Mouse (Mus musculus): Measurements from ENCODE around the gene Aldh1b1. TPM values are rescaled to one million over a fixed set of nuclear protein-coding genes. Genes with fewer than 3 reads are reported as not detected.

Aldh1b1 gene
- total RNA-seq (2021), result under 1 TPM; 0.50 to 0.64 TPM
- long read RNA-seq, experiment 1, result 0 reads
- long read RNA-seq, experiment 2, result 0 reads

DNA sequence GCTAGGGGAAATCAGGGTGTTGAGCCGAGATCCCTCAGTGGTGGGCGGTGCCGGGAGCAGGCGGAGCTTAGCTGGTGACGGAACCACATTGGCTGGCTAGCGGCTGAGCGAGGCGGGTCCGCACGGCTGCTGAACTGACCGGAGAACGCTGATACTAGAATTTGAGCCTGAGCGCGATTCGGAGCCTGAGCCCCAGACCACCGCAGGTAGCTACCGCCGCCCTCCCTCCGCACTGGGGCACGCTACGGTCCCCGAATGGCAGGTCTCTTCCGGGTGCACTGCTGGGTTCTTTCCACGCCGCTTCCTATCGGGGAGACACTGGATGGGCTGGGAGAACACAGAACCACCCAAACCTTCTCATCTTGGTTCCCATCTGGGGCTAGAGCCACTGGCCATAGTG, at the start of gene Aldh1b1:
TSS of gene Aldh1b1 (plus strand) at position 59 of the 400 bp plus-strand sequence.
- peak; percentile 48 for DNase-seq (ENCODE audit: low spot score)

DNA sequence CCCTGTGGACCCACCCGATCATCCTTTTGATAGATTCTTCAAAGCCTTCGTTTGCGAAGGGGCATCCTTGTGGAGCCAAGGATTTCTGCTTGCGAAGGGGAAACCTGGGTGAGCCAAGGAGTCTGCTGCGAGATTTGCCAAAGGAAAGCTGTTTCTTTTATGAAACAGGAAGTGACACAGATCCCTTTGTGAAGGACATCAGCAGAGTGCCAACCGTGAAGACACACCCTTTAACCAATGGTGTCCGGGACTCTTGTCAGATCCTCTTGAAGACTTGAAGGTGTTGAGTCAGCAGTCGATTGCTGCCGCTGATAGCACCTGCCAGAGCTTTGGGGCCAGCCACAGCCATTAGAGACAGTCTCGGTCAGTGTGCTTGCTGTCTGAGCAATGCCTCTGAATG, 49.4 kb upstream of the Aldh1b1 start:
- no peak for DNase-seq (ENCODE audit: low spot score)

DNA sequence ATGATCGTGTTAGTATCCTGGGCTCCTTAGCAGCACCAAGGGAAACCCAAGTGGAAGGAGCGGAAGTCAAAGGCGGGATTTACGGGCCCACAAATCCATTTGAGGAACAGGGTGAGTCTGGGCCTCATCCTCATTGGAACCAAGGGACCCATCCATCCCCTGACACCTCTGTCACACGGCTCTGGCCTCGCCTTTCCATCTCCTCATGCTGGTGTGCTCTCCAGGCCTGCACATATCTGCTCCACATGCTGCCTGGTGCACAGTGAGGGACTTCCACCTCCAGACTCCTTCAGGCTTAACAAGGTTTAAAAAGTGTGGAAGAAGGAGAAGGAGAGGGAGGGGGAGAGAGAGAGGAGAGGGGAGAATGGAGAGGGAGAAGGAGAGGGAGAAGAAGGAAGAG, 48.3 kb upstream of the Aldh1b1 start:
- no peak for DNase-seq (ENCODE audit: low spot score)

DNA sequence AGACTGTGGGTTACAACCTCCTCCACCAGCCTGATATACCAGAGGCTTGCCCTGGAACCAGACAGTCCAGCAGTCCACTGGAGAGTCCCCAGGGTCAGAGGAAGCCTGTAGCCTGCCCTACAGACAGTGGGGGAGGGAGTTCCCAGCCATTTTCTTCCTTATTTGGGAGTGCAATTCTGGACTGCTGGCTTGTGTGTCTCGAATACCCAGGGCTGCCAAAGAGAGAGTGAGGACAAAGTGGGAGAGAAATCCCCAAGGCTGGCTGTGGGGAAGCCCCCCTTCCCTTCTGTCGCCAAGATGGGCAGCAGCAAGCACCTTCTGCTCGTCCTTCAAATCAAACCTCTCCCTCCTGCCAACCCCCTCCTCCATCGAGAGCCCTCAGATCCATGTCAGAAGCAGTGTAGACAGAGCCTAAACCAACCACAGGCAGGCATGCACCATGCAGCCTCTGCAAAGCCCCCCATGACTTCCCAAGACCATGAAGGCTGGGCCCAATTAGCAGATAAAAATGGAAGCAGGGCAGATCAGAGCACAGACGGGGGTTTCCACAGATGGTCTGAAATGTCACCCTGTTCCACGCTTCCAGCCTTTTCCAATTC, 45.5 kb upstream of the Aldh1b1 start:
- DNase-seq (ENCODE audit: low spot score), result no peak

DNA sequence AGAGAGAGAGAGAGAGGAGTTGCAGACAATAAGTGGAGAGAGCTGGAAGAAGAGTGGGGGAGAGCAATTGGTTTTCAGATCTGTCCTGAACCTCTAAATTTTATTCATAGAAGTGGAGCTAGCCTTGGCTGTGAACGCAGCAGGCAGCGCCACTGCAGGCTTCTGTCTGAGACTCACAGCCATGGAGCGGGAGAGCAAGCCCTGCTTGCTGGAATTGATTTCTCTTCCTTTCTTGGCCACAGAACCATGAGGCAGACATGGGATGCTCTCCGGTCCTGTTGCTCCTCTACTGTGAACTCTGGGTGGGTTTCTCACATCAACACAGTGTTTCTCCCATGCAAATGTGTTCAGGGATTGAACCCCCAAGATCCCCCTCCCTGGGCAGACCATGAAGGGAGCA, 44.7 kb upstream of the Aldh1b1 start:
- DNase-seq (ENCODE audit: low spot score), result no peak

DNA sequence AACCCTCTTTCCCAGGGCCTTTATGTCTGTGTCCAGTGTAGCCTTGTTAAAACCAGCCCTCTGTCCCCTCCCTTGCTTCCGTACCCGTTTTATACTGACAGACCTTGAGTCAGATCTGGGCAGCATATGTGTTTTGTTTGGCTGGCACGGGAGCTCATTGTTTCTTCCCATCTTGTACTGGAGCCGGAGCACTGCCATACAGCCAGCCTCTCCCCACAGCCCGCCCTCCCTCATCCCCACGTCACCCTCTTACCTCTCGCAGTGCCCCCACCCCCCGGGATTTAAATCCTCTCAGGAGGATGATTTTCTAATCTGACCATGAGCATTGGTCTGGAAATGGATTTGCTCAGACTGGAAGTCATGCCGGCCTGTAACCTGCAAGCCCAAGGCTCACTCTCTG, 43.7 kb upstream of the Aldh1b1 start:
- DNase-seq (ENCODE audit: low spot score), result no peak

DNA sequence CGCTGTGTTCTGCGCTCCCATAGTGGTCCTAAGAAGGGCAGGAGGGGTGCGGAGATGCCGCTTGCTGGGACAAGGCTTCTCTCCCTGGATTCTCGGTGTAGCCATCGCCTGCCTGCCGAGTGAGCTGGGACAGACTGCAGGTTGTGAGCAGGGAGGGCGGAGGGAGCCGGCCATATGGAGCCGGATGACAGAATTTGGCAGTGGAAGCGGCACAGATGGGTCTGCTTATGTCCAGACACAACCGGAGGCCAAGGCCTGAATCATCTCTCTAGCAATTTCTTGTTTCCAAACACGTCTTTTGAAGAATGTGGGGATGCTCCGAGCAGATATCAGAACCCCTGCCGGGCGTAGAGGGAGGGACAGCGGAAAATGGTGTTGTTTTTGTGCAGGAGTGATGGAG, 42.9 kb upstream of the Aldh1b1 start:
- no peak for DNase-seq (ENCODE audit: low spot score)

DNA sequence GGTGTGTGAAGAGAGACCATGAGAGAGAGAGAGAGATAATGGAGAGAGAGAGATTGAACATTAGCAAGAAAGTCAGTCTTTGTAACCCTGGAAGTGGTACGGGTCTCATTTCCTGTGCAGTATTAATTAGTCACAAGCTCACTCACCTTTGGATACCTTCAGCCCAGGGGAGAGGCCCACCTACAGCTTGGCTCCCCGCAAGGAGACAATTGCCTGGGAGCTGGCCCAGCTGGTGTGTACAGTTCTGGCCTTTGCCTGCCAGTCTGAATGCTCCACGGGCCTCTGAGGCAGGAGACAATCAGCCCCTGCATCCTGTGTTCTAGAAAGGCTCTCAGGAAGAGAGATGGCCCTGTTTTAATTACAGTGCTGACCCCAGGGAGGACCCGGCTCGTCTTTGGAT, 40.9 kb upstream of the Aldh1b1 start:
- no peak for DNase-seq (ENCODE audit: low spot score)

DNA sequence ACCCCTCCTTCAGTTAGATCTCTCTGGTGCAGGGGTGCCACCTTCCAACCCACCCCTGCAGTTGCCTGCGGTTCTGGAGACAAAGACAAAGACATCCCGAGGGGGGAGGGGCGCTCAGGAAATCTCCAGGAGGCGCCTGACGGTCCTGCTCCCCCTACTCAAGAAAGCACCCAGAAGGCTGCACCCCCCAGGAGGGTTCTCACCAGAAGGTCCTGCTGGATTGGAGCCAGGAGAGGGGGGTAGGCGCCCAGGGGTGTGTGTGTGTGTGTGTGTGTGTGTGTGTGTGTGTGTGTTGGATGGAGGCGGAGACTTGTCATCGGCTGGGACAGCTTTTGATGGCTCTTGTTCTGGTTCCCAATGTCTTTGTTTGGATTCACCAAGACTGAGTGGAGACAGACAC, 39.4 kb upstream of the Aldh1b1 start:
- no peak for DNase-seq (ENCODE audit: low spot score)

DNA sequence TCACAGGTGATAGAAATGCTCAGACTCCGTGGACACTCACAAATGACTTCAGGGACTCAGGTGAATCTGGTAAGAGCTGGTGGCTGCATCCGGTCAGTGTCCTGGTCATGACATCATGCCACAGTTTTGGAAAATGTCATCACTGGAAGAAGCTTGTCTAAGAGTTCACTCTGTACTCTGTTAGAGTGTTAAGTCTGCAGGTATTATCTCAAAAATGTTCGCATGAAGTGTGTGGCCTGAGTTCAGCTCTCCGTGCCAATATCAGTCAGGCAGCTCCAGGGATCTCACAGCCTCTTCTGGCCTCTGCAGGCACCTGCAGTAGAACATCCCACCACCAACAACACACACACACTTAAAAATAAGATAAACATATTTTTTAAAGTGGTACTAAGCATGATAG, 36.2 kb upstream of the Aldh1b1 start:
- no peak for DNase-seq (ENCODE audit: low spot score)

DNA sequence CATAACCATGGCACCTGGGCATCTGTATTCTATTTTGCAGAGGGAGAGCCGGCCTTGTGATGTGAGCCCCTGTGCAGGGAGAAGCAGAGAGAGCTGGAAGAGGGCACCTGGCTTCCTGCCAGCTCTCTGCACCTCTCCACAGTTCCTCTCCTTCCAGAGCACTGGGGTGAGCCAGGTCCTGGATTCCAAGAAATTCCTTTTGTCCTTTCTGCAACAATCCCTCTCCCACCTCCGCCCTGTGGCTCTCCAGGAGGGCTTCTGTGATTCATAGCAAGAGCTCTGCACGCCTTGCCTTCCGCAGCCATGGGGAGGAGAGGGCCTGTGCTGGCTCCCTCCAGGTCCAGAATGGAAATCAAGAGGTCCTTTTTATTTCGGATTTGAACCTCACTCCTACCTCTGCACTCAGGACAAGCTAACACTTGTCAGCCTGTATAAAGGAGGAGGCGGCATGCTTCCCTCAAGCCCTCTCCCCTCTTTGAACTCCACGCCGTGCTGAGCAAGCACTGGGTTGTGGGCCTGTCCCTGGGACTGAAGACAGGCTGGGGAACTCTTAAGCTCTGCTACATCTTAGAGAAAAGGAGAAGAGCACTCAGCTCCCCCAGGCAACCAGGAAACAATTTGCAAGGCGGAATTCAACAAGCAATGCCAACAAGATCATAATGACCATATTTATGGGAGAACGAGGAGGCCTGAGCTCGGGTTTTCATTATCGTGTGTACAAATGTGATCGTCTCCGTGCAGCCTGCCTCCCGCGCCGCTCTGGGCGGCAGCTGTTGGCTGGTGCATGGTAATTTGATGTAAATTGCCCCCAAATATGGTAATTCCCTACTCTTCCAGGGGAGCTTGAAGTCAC, 35.3 kb upstream of the Aldh1b1 start:
- no peak for DNase-seq (ENCODE audit: low spot score)

DNA sequence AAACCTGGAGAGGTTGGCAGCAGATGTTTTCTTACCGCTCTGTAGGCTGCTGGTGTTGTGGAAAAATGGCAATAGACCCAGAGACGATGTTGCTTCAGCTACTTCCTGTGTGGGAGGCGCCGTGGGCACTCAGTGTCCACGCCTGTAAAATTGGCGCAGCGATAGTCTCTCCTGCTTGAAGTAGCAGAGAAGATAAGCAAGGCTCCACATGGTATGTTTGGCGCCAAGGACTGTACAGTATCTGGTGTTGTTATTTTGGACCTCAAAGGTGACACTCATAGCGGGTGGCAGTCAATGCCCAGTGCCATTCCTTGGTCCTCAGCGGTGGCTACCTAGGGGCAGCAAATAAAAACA, 34.7 kb upstream of the Aldh1b1 start:
- DNase-seq (ENCODE audit: low spot score), result no peak

DNA sequence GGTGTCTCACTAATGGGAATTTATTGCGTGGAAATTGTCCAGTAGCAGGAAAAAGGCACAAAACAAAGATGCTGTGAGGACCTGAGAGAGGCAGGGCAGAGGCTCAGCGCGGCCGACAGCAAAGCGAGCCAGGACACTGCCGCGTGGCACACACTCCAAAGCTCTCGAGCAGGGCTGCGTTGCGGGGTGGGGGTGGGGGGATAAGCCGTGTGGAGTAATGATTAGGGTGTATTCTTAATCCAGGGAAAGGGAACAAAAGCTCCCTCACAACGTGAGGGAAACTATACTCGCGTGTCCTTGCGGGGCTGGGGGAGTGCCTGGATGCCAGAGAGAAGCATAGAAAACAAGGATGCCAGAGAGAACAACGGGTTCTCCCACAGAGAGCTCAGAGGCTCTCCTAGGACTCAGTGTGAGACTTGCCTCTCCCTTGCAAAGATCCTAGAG, 33.7 kb upstream of the Aldh1b1 start:
- DNase-seq (ENCODE audit: low spot score), result no peak

DNA sequence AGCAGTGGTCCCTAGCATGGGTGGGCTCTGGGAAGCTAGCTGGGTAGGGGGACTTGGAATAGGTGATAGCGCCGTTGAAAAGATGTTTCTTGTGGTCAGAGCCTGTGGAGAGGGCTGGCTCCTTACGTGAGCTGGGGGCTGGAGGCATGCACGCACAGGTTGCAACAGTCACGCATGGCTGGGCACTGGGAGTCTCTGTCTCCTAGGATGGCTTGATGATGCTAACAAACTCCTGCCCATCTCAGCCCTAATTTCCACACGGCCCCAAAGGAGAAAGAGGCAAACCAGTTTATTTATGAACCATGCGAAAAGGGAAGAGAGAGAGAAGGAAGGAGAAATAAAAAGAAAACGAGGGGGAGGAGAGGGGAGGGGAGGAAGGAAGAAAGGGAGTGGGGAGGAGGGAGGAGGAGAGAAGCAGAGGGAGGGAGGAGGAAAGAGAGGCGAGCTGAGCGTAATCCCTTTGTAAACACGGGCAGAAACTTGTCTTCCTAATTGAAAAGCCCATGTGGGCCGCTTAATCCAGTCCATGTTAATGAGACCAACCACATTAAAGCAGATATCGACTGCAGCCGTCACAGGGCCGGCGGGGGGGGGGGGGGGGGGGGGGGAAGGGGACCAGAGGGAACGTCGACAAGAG, 33.1 kb upstream of the Aldh1b1 start:
- no peak for DNase-seq (ENCODE audit: low spot score)

DNA sequence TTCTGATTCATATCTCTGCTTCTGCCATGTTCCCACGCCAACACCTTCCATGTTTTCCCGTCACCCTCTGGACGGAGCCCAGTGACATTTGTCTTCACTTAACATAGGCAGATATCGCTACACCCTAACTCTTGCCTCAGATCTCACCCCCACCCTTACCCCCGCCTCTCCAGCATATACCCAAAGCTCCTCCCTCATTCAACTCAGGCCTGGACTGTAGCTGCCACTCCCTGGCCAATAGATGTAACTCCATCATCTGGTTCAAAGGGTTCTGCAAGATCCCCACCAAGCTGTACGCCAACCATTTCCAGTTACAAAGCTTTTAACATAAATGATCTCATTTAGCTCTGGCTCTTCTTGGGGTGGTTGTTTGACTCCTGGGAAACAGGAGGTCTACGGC, 32.0 kb upstream of the Aldh1b1 start:
- no peak for DNase-seq (ENCODE audit: low spot score)

DNA sequence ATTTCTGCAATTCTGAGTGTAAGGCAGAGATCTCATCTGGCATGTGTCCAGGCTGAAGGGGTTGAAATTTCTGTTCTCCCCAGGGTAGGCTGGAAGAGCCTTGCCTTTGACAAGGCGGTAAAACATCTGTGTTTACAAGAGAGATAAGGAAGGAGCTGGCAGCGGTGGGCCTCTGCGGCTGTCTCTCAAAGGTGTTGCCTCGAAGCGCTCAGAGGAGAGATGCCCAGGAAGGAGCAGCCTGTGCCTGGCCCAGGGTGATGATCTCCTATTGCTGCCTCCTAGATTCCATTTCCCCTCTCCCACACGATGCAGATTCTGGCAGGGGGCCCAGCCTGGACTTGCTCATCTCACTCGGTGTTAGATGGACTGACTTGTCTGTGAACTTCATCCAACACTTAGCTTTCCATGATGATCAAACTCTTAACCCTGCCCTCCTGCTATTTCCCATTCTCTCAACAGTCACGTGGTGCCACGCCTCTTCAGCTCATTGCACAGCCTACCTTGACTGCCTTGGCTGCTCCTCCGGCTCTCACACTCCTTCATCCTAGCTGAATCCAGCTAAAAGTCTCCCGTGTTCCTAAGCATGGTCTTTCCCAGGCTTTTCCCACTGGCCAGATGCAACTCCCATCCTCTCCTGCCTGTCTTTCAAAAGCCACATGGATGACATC, 30.8 kb upstream of the Aldh1b1 start:
- DNase-seq (ENCODE audit: low spot score), result no peak

DNA sequence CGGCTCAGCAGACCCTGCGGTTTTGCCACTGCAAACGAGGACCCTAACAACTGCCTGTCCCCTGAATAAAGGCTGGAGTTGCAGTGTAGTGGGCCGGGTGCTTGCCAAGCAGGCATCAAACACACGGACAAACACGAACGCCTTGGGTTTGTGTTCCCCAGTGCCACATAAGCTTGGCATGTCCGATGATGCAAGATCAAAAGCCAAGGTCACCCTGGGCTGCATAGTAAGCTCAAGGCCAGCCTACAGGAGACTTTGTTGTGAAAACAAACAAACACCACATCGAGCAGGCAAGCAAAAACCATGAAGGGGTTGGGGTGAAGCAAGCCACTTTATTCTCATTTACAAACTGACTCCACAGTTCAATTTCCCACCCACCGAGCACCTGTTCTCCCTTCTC, 29.7 kb upstream of the Aldh1b1 start:
- no peak for DNase-seq (ENCODE audit: low spot score)

DNA sequence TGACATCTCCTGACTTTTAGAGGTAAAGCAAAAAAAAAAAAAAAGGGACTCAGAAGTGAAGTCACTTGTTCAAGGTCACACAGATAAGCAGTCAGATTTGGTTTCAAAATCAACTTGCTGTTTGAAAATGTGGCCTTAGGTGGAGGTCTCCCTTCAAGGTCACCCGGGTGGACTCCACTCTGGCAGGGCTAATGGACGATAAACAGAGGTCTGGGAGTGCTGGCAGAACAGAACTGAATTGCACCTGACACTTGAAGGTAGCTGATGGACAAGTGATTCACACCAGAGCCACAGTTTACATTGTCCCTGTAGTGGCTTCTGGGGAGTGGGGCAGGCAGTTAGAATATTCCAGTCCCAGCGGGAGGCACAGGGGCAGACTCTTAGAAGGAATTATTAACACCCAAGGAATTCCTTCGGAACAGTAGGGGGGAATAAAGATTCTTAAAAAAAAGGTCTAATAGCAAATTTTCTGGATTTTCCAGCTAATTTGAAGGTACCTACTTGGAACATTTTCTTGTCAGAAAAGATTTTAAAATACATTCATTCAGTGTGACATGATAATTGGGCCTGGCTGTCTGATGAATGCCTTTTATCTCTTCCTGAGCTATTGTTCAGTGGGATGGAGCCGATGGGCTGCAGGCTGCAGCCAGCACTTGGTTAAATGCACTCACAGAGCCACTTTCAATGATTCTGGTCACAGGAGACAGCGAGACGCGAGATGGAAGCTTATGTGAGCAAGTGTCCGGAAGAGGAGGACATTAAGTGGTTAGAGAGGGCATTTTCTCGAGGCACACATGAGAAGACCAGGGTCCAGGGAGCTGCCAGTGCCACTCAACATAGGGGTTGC, 28.8 kb upstream of the Aldh1b1 start:
- DNase-seq (ENCODE audit: low spot score), result no peak

DNA sequence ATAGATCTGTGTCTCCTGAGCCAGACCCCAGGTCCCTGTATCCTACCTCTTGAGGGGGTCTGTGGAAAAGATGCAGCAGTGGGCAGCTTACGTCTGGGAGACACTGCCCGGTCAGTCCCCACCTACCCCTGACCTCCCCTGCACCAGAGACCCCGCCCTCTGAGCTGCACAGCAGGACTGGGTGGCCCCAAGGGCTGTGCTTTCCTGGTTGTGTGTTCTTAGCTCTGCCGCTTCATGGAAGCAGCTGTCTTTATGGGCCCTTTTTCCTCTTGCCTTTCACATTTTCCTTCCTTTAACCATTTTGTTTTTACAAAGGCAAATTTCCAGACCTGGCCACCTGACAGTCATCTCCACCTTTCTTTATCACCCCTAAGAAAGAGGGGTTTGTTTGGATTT, 28.2 kb upstream of the Aldh1b1 start:
- DNase-seq (ENCODE audit: low spot score), result no peak

DNA sequence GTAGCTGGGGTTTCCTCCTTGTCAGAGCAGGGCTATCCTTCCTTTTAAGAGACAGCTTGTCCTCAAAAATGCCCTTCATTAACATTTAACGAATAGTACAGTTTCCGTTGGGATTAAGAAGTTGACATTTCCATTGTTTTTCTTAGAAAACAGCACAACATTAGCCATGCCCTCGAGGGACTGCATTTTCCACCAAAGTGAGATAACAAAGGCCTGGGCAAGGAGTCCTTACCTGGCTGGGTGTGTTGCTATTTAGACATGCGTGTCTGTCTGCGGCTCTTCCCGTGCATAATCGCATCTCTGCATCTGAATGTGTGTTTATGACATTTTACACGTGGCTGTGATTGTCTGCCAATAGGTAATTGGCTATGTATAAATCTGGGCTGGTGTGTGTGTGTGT, 27.6 kb upstream of the Aldh1b1 start:
- DNase-seq (ENCODE audit: low spot score), result no peak

DNA sequence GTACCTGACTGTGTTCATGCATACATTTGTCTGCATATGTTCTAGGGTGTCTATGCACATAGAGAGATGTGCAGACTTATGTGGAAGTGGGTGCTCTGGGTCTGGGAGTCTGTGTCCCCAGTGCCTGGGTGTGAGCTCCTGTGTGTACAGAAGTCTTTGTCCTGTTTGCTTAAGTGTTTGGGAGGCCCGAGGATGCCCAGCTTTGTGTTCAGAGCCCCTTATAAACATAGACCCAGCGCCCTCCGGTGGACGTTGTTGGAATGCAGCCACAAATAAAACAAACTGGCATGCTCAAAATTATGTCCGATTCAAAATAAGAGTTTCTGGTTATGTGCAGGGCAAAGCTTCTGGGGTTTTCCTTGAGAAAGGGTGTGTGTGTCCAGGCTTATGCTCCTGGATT, 27.2 kb upstream of the Aldh1b1 start:
- no peak for DNase-seq (ENCODE audit: low spot score)

Measured in gastrocnemius, adult 18-20 months (tissue).